Mouse (Mus musculus) embryonic facial prominence, embryonic 15.5 days (tissue): ENCODE data around the gene Far2. TPM values are rescaled to one million over a fixed set of nuclear protein-coding genes. Genes with fewer than 3 reads are reported as not detected.
"Not testable (repeated sequence)": the region's sequence is repeated elsewhere in the genome, so short reads cannot be mapped to it uniquely, and the experiment has no call there.

Source experiments
- ATAC-seq: fragments of 200-750 bp; cut with Nextera tagmentation; 2 replicates; pipeline ENCODE4 v1.8.0; 2017; ENCODE audit warnings: low read depth, moderate TSS enrichment; ENCODE audit not compliant: insufficient number of reproducible peaks, low FRiP score, low TSS enrichment
- H3K27ac ChIP-seq: fragments of 300-500 bp; sonication (generic); replicated peaks from 2 replicates; pipeline ENCODE4 v1.5.1; 2015; ENCODE audit warnings: mild to moderate bottlenecking, inconsistent platforms
- H3K27me3 ChIP-seq: fragments of 300-500 bp; sonication (generic); 2 replicates; pipeline ENCODE4 v1.6.1; 2015; ENCODE audit warnings: inconsistent platforms
- H3K36me3 ChIP-seq: fragments of 300-500 bp; sonication (generic); 2 replicates; pipeline ENCODE4 v1.6.1; 2015; ENCODE audit warnings: mild to moderate bottlenecking, inconsistent platforms
- H3K4me1 ChIP-seq: fragments of 300-500 bp; sonication (generic); 2 replicates; pipeline ENCODE4 v1.6.1; 2015; ENCODE audit warnings: inconsistent platforms
- H3K4me2 ChIP-seq: fragments of 300-500 bp; sonication (generic); replicated peaks from 2 replicates; pipeline ENCODE4 v1.6.1; 2015; ENCODE audit warnings: mild to moderate bottlenecking, inconsistent platforms
- H3K4me3 ChIP-seq: fragments of 300-500 bp; sonication (generic); replicated peaks from 2 replicates; pipeline ENCODE4 v1.5.1; 2015; ENCODE audit warnings: mild to moderate bottlenecking, inconsistent platforms
- H3K9ac ChIP-seq: fragments of 300-500 bp; sonication (generic); 2 replicates; pipeline ENCODE4 v1.6.1; 2015; ENCODE audit warnings: inconsistent platforms
- H3K9me3 ChIP-seq: fragments of 300-500 bp; sonication (generic); replicated peaks from 2 replicates; pipeline ENCODE4 v1.6.1; 2016; ENCODE audit warnings: inconsistent platforms
- WGBS: fragments of 180-500 bp; shearing (Covaris S2); methylation state at CpG from one replicate; pipeline ENCODE4 v1.1.7; 2015; 5-methylcytosine and 5-hydroxymethylcytosine counted together
- polyA plus RNA-seq: library from polyadenylated mRNA; unstranded; fragments of >200 nt; fragmentation: Nextera tagmentation; extraction: Ambion mirVana; gene quantifications from 2 replicates; pipeline ENCODE4 v1.2.1, GENCODE M21; 2015

Gene Far2
- polyA plus RNA-seq, 1 experiment from 2014 or later = 6.4 TPM

GRCm38 (mm10) chr6:148117696-148118095 lies 70.6 kb downstream of the Far2 start:
- no peak for ATAC-seq
- Histone ChIP-seq H3K36me3 (no peaks in the 10 kb centered on the region), H3K4me2 (no peak overlapping the region), H3K27me3 (no peaks in the 10 kb centered on the region), H3K9me3 (no peaks in the 10 kb centered on the region), H3K27ac (no peak overlapping the region), H3K4me3 (no peak overlapping the region), H3K4me1 (no peaks in the 10 kb centered on the region), H3K9ac (no peak overlapping the region)
- WGBS = 82% methylated on average over 1 of the region's 1 CpGs

DNA sequence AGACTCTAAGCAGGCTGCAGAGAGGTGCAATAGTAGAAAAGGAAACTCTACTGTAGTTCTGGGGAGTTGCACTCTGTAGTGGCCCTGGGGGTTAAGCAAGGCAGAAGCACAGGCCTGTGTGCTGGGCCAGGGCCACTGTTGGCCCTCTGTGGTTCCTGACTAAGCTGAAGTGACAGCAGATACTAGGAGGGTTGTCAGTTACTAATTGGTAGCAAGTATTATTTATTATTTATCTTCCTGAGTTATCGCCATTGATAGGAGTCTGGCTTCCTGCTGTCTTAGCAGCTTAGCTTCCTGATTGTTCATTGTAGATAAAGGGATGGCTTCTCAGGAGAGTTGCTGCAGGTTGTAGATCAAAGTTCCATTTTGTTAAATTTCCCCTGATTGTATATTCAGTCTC lies 73.6 kb downstream of the Far2 start:
- H3K4me1 ChIP-seq = no peaks in the 10 kb centered on the region
- ATAC-seq = no peak
- H3K27me3 ChIP-seq = no peaks in the 10 kb centered on the region
- no peak overlapping the region for H3K27ac ChIP-seq
- no peaks in the 10 kb centered on the region for H3K36me3 ChIP-seq
- H3K4me2 ChIP-seq = no peak overlapping the region
- H3K9ac ChIP-seq = no peak overlapping the region
- no peak overlapping the region for H3K4me3 ChIP-seq
- WGBS = 91% methylated on average over 1 of the region's 1 CpGs
- H3K9me3 ChIP-seq = no peaks in the 10 kb centered on the region

- H3K36me3 ChIP-seq, H3K27me3 ChIP-seq, ATAC-seq, H3K4me1 ChIP-seq, H3K9me3 ChIP-seq, H3K4me3 ChIP-seq, H3K4me2 ChIP-seq, H3K9ac ChIP-seq, H3K27ac ChIP-seq: not testable (repeated sequence)
- 78% methylated on average over 10 of the region's 10 CpGs for WGBS
These were observed 79.8 kb downstream of the Far2 start for GRCm38 (mm10) chr6:148126851-148127250.

DNA sequence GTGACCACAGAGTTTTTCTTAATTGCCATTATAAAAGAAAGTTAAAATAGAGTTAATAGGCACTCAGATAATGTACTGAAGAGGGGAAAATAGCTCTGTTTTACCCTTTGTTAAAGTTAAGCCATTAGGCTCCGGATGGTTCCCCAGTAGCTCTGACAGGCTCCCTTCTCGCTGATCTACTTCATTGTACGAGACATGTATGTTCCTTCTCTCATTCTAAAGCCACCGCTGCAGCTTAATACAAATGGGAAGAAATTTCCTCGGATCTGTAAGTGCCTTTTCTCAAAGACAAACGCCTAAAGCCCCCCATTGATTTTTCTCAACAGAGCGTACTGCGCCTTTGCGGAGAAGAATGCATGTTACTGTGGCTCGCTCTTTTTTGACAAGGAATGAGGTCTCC lies 85.3 kb downstream of the Far2 start:
- Histone ChIP-seq H3K9me3 (no peaks in the 10 kb centered on the region), H3K9ac (no peak overlapping the region), H3K4me2 (no peak overlapping the region), H3K4me1 (no peaks in the 10 kb centered on the region), H3K27ac (no peak overlapping the region), H3K27me3 (no peaks in the 10 kb centered on the region), H3K36me3 (no peaks in the 10 kb centered on the region), H3K4me3 (no peak overlapping the region)
- WGBS = 59% methylated on average over 10 of the region's 10 CpGs
- ATAC-seq = no peak

DNA sequence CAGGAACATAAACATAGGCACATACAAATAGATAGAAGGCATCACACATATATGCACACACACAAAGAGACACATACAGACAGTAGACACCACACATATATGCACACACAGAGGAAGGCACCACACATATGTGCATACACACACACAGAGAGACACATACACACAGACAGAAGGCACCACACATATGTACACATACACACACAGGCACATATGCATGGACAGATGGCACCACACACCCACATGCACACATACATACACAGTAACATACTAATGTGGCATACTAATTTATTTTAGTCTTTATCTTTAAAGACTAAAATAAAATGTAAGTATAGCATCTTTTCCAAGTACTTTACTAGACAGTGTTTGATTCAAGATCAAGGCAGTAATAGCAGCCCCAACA lies 86.5 kb downstream of the Far2 start:
- ATAC-seq = no peak
- Histone ChIP-seq H3K4me3 (no peak overlapping the region), H3K27me3 (no peaks in the 10 kb centered on the region), H3K36me3 (no peaks in the 10 kb centered on the region), H3K9me3 (no peaks in the 10 kb centered on the region), H3K9ac (no peak overlapping the region), H3K4me2 (no peak overlapping the region), H3K4me1 (no peaks in the 10 kb centered on the region), H3K27ac (no peak overlapping the region)

DNA sequence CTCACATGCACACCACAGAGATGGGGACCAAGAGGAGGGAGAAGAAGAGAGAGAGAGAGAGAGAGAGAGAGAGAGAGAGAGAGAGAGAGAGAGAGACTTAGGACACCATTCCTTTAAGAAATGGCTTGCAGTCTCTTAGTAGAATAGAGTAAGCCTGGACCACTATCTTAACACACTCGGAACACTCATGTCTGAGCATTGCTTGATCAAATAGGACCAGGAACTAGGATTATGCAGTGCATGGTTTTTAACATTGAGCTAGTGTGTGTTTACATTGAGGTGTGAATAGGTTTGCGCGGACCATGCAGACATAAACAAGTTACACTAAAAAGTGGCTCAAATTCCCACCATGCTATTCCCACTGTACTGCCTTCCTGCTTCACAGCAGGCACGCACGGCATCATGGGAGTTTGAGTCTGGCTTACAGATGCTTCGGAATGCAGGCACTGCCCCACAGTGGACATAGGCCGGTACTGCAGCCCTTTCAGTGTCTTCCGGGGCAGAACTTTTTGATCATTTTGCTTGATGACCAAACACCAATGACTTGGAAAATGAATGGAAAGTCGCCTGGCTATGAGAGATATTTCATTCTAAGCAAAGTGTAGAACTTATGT lies 88.8 kb downstream of the Far2 start:
- Histone ChIP-seq H3K9ac (no peak overlapping the region), H3K27me3 (no peaks in the 10 kb centered on the region), H3K4me1 (no peaks in the 10 kb centered on the region), H3K4me2 (no peak overlapping the region), H3K36me3 (no peaks in the 10 kb centered on the region), H3K9me3 (no peaks in the 10 kb centered on the region), H3K27ac (no peak overlapping the region), H3K4me3 (no peak overlapping the region)
- WGBS = 29% methylated on average over 9 of the region's 9 CpGs
- ATAC-seq = no peak

GRCm38 (mm10) chr6:148139288-148139995 lies 92.4 kb downstream of the Far2 start:
- no peaks in the 10 kb centered on the region for H3K9me3 ChIP-seq
- no peaks in the 10 kb centered on the region for H3K27me3 ChIP-seq
- no peaks in the 10 kb centered on the region for H3K36me3 ChIP-seq
- no peak overlapping the region for H3K4me3 ChIP-seq
- no peaks in the 10 kb centered on the region for H3K4me1 ChIP-seq
- 83% methylated on average over 6 of the region's 6 CpGs for WGBS
- H3K4me2 ChIP-seq = no peak overlapping the region
- ATAC-seq = no peak
- H3K27ac ChIP-seq = no peak overlapping the region
- no peak overlapping the region for H3K9ac ChIP-seq

DNA sequence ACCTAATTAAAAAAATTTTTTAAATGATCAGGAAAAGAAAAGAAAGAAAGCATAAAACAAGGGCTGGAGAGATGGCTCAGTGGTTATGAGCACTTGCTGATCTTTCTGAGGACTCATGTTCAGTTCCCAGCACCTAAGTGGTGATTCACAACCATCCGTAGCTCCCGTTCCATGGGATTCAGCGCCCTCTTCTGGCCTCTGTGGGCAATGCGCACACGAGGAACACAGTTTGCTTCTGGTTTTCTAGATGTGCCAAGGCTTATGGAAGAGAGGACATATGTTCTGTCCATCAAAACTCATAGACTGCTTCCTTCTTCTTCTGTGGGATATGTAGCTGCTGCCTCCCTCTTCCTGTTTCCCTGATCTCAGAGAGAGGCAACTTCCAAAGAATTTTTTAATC lies 94.8 kb downstream of the Far2 start:
- no peak overlapping the region for H3K4me3 ChIP-seq
- H3K27me3 ChIP-seq = no peaks in the 10 kb centered on the region
- no peaks in the 10 kb centered on the region for H3K36me3 ChIP-seq
- no peak for ATAC-seq
- no peak overlapping the region for H3K4me2 ChIP-seq
- no peak overlapping the region for H3K27ac ChIP-seq
- no peaks in the 10 kb centered on the region for H3K4me1 ChIP-seq
- 78% methylated on average over 5 of the region's 5 CpGs for WGBS
- H3K9me3 ChIP-seq = no peaks in the 10 kb centered on the region
- no peak overlapping the region for H3K9ac ChIP-seq

DNA sequence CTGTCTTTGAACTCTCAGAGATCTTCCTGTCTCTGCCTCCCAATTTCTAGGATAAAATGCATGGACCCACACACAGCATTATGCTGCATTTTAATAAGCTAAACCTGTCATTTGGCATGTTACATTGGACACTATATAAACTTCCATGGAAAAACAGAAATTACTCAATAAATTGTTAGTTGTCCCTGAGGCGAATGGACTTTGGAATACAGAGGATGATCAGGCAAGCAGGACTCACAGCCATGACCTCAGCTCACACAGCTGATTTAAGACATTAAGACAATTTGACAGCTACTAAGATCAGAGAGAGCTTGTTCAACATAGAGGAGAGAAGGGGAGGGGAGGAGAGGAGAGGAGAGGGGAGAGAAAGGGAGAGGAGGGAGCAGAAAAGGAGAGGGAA lies 95.4 kb downstream of the Far2 start:
- no peaks in the 10 kb centered on the region for H3K9me3 ChIP-seq
- H3K9ac ChIP-seq = no peak overlapping the region
- H3K4me3 ChIP-seq = no peak overlapping the region
- no peak for ATAC-seq
- H3K27me3 ChIP-seq = no peaks in the 10 kb centered on the region
- H3K27ac ChIP-seq = no peak overlapping the region
- no peaks in the 10 kb centered on the region for H3K36me3 ChIP-seq
- WGBS = 91% methylated on average over 1 of the region's 1 CpGs
- no peak overlapping the region for H3K4me2 ChIP-seq
- H3K4me1 ChIP-seq = no peaks in the 10 kb centered on the region

DNA sequence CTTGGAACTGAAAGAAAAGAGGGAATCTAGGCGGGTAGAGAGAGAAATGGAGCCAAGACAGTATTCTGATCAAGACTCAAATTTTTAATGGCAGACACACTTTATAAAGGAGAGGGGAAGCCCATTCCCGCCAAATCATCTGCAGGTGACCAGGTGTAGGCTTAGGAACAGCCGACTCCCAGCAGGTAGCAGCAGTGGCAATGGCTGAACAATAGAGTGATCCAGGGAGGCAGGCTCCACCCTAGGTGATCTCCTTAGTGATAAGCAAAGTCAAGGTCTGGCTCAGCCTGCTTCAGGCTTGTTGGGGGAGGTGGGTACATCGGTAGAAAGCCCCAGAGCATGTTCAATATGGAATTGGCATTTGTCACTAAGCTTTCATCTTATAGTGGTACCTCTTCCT lies 105.2 kb downstream of the Far2 start:
- not testable (repeated sequence) for H3K4me1 ChIP-seq, H3K9ac ChIP-seq, H3K27ac ChIP-seq, ATAC-seq, H3K4me3 ChIP-seq, H3K9me3 ChIP-seq, H3K36me3 ChIP-seq, H3K27me3 ChIP-seq, H3K4me2 ChIP-seq
- 56% methylated on average over 4 of the region's 4 CpGs for WGBS

DNA sequence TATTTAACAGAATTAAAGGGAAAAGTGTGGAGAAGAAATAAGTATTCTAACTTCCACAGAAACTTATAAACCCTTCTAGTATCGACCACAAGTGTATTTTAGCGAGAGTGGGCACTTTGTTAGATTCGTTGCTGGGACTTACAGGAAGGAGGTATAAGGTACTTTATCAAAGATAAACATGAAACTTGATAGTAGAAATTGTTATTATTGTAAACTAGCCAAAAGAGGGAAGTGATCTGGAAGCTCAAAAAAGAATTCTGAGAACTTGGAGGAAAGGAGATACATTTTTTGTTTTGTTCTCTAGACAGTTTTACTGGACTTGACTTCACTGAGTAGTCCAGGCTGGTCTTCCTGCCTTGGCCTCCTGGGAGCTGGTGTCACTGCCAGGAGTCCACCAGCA lies 125.8 kb downstream of the Far2 start:
- WGBS = 78% methylated on average over 3 of the region's 3 CpGs
- Histone ChIP-seq H3K27me3 (no peaks in the 10 kb centered on the region), H3K27ac (no peak overlapping the region), H3K36me3 (no peaks in the 10 kb centered on the region), H3K9me3 (no peaks in the 10 kb centered on the region), H3K4me3 (no peak overlapping the region), H3K4me2 (no peak overlapping the region), H3K4me1 (no peaks in the 10 kb centered on the region), H3K9ac (no peak overlapping the region)
- ATAC-seq = no peak

DNA sequence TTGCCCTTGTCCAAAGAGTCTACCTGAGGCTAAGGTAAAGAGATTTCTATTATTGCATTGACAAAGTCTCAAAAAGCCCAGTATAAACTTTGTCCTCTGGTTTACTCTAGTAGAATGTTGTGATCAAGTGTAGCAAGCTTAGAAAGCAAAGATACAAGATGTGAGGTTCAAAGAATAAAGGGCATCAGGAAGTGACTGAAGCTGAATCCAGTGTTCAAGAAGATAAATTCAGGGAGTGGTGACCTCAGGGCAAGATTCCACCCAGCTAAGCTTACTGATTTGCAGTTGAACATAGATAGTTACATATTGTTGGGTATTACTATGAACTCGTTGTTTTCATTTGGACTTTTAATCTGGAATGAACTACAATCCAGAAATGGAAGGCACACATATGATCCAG lies 138.6 kb downstream of the Far2 start:
- Histone ChIP-seq H3K27me3 (no peaks in the 10 kb centered on the region), H3K4me1 (no peaks in the 10 kb centered on the region), H3K27ac (no peak overlapping the region), H3K9ac (no peak overlapping the region), H3K4me2 (no peak overlapping the region), H3K9me3 (no peaks in the 10 kb centered on the region), H3K36me3 (peaks cover 76% of the 10 kb centered on the region), H3K4me3 (no peak overlapping the region)
- ATAC-seq = no peak
- WGBS = 80% methylated on average over 1 of the region's 1 CpGs
